Mouse (Mus musculus) CD8-positive naive resting alpha-beta T cell, adult 57 days (primary cell): ENCODE data around the gene Olig2. TPM values are rescaled to one million over a fixed set of nuclear protein-coding genes. Genes with fewer than 3 reads are reported as not detected.

Source experiments
- total RNA-seq: library from RNA; stranded (reverse); gene quantifications from one replicate; pipeline ENCODE4 v1.2.4, GENCODE M21; 2023

Olig2 gene
- not detected for total RNA-seq

GRCm38 (mm10) chr16:91225233-91226037 lies at the start of gene Olig2:
TSS of gene Olig2 (plus strand) at chr16:91225457.

GRCm38 (mm10) chr16:91269468-91270211 lies 44.4 kb downstream of the Olig2 start, which contains the start of gene Olig1:
TSS of gene Olig1 (plus strand) at chr16:91269772.

Other genes starting within 250 kb of the Olig2 start
- 62.2 TPM for gene Synj1, start 214.1 kb upstream of the Olig2 start, total RNA-seq
- 126 TPM for gene Paxbp1, start 180.9 kb upstream of the Olig2 start, total RNA-seq
- gene 4932438H23Rik, start 130.3 kb upstream of the Olig2 start, total RNA-seq, result not detected
- gene Olig1, start 44.3 kb downstream of the Olig2 start, total RNA-seq, result not detected
- 59.4 TPM for gene Ifnar2, start 147.3 kb downstream of the Olig2 start, total RNA-seq
- not detected for gene Gm21970, start 166.3 kb downstream of the Olig2 start, total RNA-seq
- 61.6 TPM for gene Il10rb, start 180.7 kb downstream of the Olig2 start, total RNA-seq